Mouse (Mus musculus): ENCODE data around the gene Katna1. TPM values are rescaled to one million over a fixed set of nuclear protein-coding genes. Genes with fewer than 3 reads are reported as not detected.
"Not testable (repeated sequence)": the region's sequence is repeated elsewhere in the genome, so short reads cannot be mapped to it uniquely, and the experiment has no call there.

Gene Katna1
- polyA plus RNA-seq, 1 experiment, result 8.0 TPM

- H3K27ac ChIP-seq (ENCODE audit: control insufficient read depth, insufficient read depth, low read length), result no peak overlapping the region
- H3K4me1 ChIP-seq (replicated peaks; ENCODE audit: control insufficient read depth, insufficient read depth, low read length), result peaks cover 5% of the 10 kb centered on the region
- H3K4me3 ChIP-seq (ENCODE audit: control insufficient read depth, insufficient read depth, low read length), result no peak overlapping the region
- no peaks in the 10 kb centered on the region for H3K36me3 ChIP-seq (ENCODE audit: control insufficient read depth, insufficient read depth, low read length)
- no peak for DNase-seq
- TF ChIP-seq CTCF (IDR thresholded peaks at IDR 0.05; ENCODE audit: borderline replicate concordance, control insufficient read depth, extremely low read depth, insufficient read depth, low read length, poor library complexity) (no peak), POLR2A (IDR thresholded peaks at IDR 0.05; ENCODE audit: control insufficient read depth, extremely low read depth, insufficient read depth, low read length, poor library complexity) (no peak)
- H3K27me3 ChIP-seq (ENCODE audit: control insufficient read depth, insufficient read depth, low read length), result no peaks in the 10 kb centered on the region
Observed at GRCm38 (mm10) chr10:7731582-7731981, 5.8 kb downstream of the Katna1 start.

- H3K36me3 ChIP-seq (ENCODE audit: control insufficient read depth, insufficient read depth, low read length), result 0 out of 2 replicates have a peak, but pooled peaks cover 7% of the 10 kb centered on the region
Observed at GRCm38 (mm10) chr10:7737122-7737521, 11.3 kb downstream of the Katna1 start.

GRCm38 (mm10) chr10:7737914-7738313, 12.1 kb downstream of the Katna1 start:
- Histone ChIP-seq H3K36me3 (ENCODE audit: control insufficient read depth, insufficient read depth, low read length) (peaks cover 10% of the 10 kb centered on the region; the same call in 1 of the 2 replicates), H3K27me3 (ENCODE audit: control insufficient read depth, insufficient read depth, low read length) (no peaks in the 10 kb centered on the region), H3K27ac (ENCODE audit: control insufficient read depth, insufficient read depth, low read length) (no peak overlapping the region), H3K4me1 (replicated peaks; ENCODE audit: control insufficient read depth, insufficient read depth, low read length) (no peaks in the 10 kb centered on the region), H3K4me3 (ENCODE audit: control insufficient read depth, insufficient read depth, low read length) (no peak overlapping the region)
- TF ChIP-seq POLR2A (IDR thresholded peaks at IDR 0.05; ENCODE audit: control insufficient read depth, extremely low read depth, insufficient read depth, low read length, poor library complexity) (no peak), CTCF (IDR thresholded peaks at IDR 0.05; ENCODE audit: borderline replicate concordance, control insufficient read depth, extremely low read depth, insufficient read depth, low read length, poor library complexity) (no peak)
- no peak for DNase-seq
- WGBS, result 93% methylated on average over 3 of the region's 3 CpGs

More at GRCm38 (mm10) chr10:7737122-7737521, 11.3 kb downstream of the Katna1 start:
- DNase-seq, result no peak
- TF ChIP-seq CTCF (IDR thresholded peaks at IDR 0.05; ENCODE audit: borderline replicate concordance, control insufficient read depth, extremely low read depth, insufficient read depth, low read length, poor library complexity) (no peak), POLR2A (IDR thresholded peaks at IDR 0.05; ENCODE audit: control insufficient read depth, extremely low read depth, insufficient read depth, low read length, poor library complexity) (no peak)
- no peaks in the 10 kb centered on the region for H3K27me3 ChIP-seq (ENCODE audit: control insufficient read depth, insufficient read depth, low read length)
- H3K27ac ChIP-seq (ENCODE audit: control insufficient read depth, insufficient read depth, low read length), result no peak overlapping the region
- no peak overlapping the region for H3K4me3 ChIP-seq (ENCODE audit: control insufficient read depth, insufficient read depth, low read length)
- H3K4me1 ChIP-seq (replicated peaks; ENCODE audit: control insufficient read depth, insufficient read depth, low read length), result no peaks in the 10 kb centered on the region

GRCm38 (mm10) chr10:7745528-7745927, 19.7 kb downstream of the Katna1 start:
- H3K36me3 ChIP-seq (ENCODE audit: control insufficient read depth, insufficient read depth, low read length), result peaks cover 53% of the 10 kb centered on the region
- not testable (repeated sequence) for H3K27me3 ChIP-seq (ENCODE audit: control insufficient read depth, insufficient read depth, low read length); DNase-seq; H3K27ac ChIP-seq (ENCODE audit: control insufficient read depth, insufficient read depth, low read length); H3K4me3 ChIP-seq (ENCODE audit: control insufficient read depth, insufficient read depth, low read length); H3K4me1 ChIP-seq (replicated peaks; ENCODE audit: control insufficient read depth, insufficient read depth, low read length)
- WGBS, result 97% methylated on average over 6 of the region's 6 CpGs

- H3K4me3 ChIP-seq (ENCODE audit: control insufficient read depth, insufficient read depth, low read length), result no peak overlapping the region
- no peak for DNase-seq
- H3K36me3 ChIP-seq (ENCODE audit: control insufficient read depth, insufficient read depth, low read length), result peaks cover 60% of the 10 kb centered on the region
- no peaks in the 10 kb centered on the region for H3K27me3 ChIP-seq (ENCODE audit: control insufficient read depth, insufficient read depth, low read length)
- H3K4me1 ChIP-seq (replicated peaks; ENCODE audit: control insufficient read depth, insufficient read depth, low read length), result no peaks in the 10 kb centered on the region
- H3K27ac ChIP-seq (ENCODE audit: control insufficient read depth, insufficient read depth, low read length), result no peak overlapping the region
- TF ChIP-seq POLR2A (IDR thresholded peaks at IDR 0.05; ENCODE audit: control insufficient read depth, extremely low read depth, insufficient read depth, low read length, poor library complexity) (no peak), CTCF (IDR thresholded peaks at IDR 0.05; ENCODE audit: borderline replicate concordance, control insufficient read depth, extremely low read depth, insufficient read depth, low read length, poor library complexity) (no peak)
- WGBS, result 95% methylated on average over 6 of the region's 6 CpGs
Observed at GRCm38 (mm10) chr10:7748752-7749151, 23.0 kb downstream of the Katna1 start.

GRCm38 (mm10) chr10:7757544-7757943, 31.7 kb downstream of the Katna1 start:
- no peak for DNase-seq
- no peak overlapping the region for H3K27ac ChIP-seq (ENCODE audit: control insufficient read depth, insufficient read depth, low read length)
- H3K4me1 ChIP-seq (replicated peaks; ENCODE audit: control insufficient read depth, insufficient read depth, low read length), result no peaks in the 10 kb centered on the region
- peaks cover 60% of the 10 kb centered on the region for H3K36me3 ChIP-seq (ENCODE audit: control insufficient read depth, insufficient read depth, low read length)
- H3K27me3 ChIP-seq (ENCODE audit: control insufficient read depth, insufficient read depth, low read length), result no peaks in the 10 kb centered on the region
- TF ChIP-seq POLR2A (IDR thresholded peaks at IDR 0.05; ENCODE audit: control insufficient read depth, extremely low read depth, insufficient read depth, low read length, poor library complexity) (no peak), CTCF (IDR thresholded peaks at IDR 0.05; ENCODE audit: borderline replicate concordance, control insufficient read depth, extremely low read depth, insufficient read depth, low read length, poor library complexity) (no peak)
- H3K4me3 ChIP-seq (ENCODE audit: control insufficient read depth, insufficient read depth, low read length), result no peak overlapping the region
- 87% methylated on average over 2 of the region's 2 CpGs for WGBS

GRCm38 (mm10) chr10:7772346-7772745, 46.5 kb downstream of the Katna1 start:
- Histone ChIP-seq H3K4me1 (replicated peaks; ENCODE audit: control insufficient read depth, insufficient read depth, low read length) (no peaks in the 10 kb centered on the region), H3K4me3 (ENCODE audit: control insufficient read depth, insufficient read depth, low read length) (no peak overlapping the region), H3K36me3 (ENCODE audit: control insufficient read depth, insufficient read depth, low read length) (peaks cover 23% of the 10 kb centered on the region), H3K27ac (ENCODE audit: control insufficient read depth, insufficient read depth, low read length) (no peak overlapping the region), H3K27me3 (ENCODE audit: control insufficient read depth, insufficient read depth, low read length) (no peaks in the 10 kb centered on the region)
- no peak for TF ChIP-seq POLR2A (IDR thresholded peaks at IDR 0.05; ENCODE audit: control insufficient read depth, extremely low read depth, insufficient read depth, low read length, poor library complexity)
- no peak for TF ChIP-seq CTCF (IDR thresholded peaks at IDR 0.05; ENCODE audit: borderline replicate concordance, control insufficient read depth, extremely low read depth, insufficient read depth, low read length, poor library complexity)
- WGBS, result 96% methylated on average over 4 of the region's 4 CpGs
- DNase-seq, result no peak
